In the genomic region with DNA sequence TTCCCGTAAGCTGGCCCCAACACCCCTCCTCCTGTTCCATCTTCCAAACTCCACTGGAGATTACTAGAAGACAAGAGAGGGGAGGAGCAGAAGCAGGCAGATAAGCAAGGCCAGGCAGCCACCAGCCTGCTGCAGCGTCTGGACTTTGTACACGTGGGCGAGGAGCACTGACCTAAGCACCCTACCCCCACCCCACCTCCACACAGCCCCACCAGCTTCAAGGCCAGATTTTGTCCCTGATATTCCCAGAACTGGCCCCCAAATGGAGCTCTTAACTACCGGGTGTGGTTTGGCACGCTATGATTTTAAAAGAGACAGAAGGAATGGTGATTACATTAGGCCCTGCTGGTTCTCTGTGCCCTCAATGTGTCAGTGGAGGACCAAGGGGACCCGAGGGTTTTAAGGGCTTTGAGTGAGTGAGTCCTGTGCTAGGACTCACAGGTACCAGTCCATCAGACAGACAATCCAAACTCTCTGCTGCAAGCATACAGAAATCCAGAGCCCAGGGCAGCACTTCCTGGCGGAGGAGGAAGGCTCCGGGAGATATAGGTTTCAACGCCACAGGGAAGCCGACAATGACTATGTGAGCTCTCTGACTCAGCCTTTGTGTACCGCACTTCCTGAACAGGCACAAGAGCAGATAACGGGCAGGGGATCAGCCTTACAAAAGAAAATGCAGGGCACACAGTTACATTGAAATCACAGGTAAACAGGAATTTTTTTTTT, we compare ENCODE assay signal across 10 mouse cellular contexts.
DNase-seq lines count a peak whose midpoint lies in the region; ATAC-seq and TF ChIP-seq lines count a peak whose summit lies in the region.
"Had no signal": no experiment of that assay in that cellular context is flagged by ENCODE, and none has a peak within 500 bp of the region (broad histone marks: within the 10 kb centered on the region; RNA-seq: fewer than 3 reads in every experiment).

No protein-coding gene starts in this region.

- TF ChIP-seq CTCF in midbrain, postnatal 0 days (IDR thresholded peaks at IDR 0.05) = no peak

- 0 out of 2 replicates have a peak, but pooled peaks cover 9% of the 10 kb centered on the region for H3K4me1 ChIP-seq in forebrain, embryonic 10.5 days
- H3K4me1 ChIP-seq in forebrain, embryonic 14.5 days (ENCODE audit: control insufficient read depth, insufficient read depth, low read length) = no peaks in the 10 kb centered on the region
- H3K4me1 ChIP-seq in embryonic facial prominence, embryonic 14.5 days (ENCODE audit: control insufficient read depth, insufficient read depth, low read length) = peaks cover 9% of the 10 kb centered on the region; the same call in 1 of the 2 replicates
- peaks cover 6% of the 10 kb centered on the region for H3K4me1 ChIP-seq in liver, embryonic 11.5 days (replicated peaks; ENCODE audit: control insufficient read depth, insufficient read depth, low read length)
- no peaks in the 10 kb centered on the region for H3K4me1 ChIP-seq in midbrain, postnatal 0 days (ENCODE audit: insufficient read depth, low read length)

- no peak for DNase-seq in forebrain, embryonic 10.5 days (ENCODE audit: extremely low spot score, low spot score)
- DNase-seq in forebrain, embryonic 14.5 days (ENCODE audit: low spot score) = no peak
- DNase-seq in 416B (ENCODE audit: low read depth) = peak; percentile 96
- no peak for DNase-seq in embryonic facial prominence, embryonic 14.5 days (ENCODE audit: low spot score)
- DNase-seq in liver, embryonic 11.5 days (ENCODE audit: low spot score) = peak; percentile 53
- no peak for DNase-seq in midbrain, postnatal 0 days (ENCODE audit: low spot score)
- no peak for DNase-seq in cerebellum, adult 11 months
- no peak for DNase-seq in urinary bladder, adult 2 months (ENCODE audit: low spot score)
- DNase-seq: gastrocnemius, postnatal 36 days had no signal

- peaks cover 6% of the 10 kb centered on the region; the same call in 1 of the 2 replicates for H3K27me3 ChIP-seq in forebrain, embryonic 10.5 days (ENCODE audit: poor library complexity, severe bottlenecking)
- H3K27me3 ChIP-seq in forebrain, embryonic 14.5 days (replicated peaks; ENCODE audit: control insufficient read depth, insufficient read depth, low read length) = no peaks in the 10 kb centered on the region
- no peaks in the 10 kb centered on the region for H3K27me3 ChIP-seq in embryonic facial prominence, embryonic 14.5 days (replicated peaks; ENCODE audit: control insufficient read depth, insufficient read depth, low read length)
- H3K27me3 ChIP-seq in liver, embryonic 11.5 days (replicated peaks; ENCODE audit: control insufficient read depth, insufficient read depth, low read length) = no peaks in the 10 kb centered on the region
- no peaks in the 10 kb centered on the region for H3K27me3 ChIP-seq in midbrain, postnatal 0 days (ENCODE audit: insufficient read depth, low read length)

- ATAC-seq in forebrain, embryonic 14.5 days = no peak
- no peak for ATAC-seq in embryonic facial prominence, embryonic 14.5 days (ENCODE audit: low read depth)
- ATAC-seq in liver, embryonic 11.5 days (replicated peaks; ENCODE audit: low FRiP score) = peak; percentile 67
- ATAC-seq in midbrain, postnatal 0 days (ENCODE audit: low FRiP score) = no peak

- no peak overlapping the region for H3K4me3 ChIP-seq in forebrain, embryonic 10.5 days
- H3K4me3 ChIP-seq in forebrain, embryonic 14.5 days (ENCODE audit: low read depth, low read length) = no peak overlapping the region
- H3K4me3 ChIP-seq in embryonic facial prominence, embryonic 14.5 days (ENCODE audit: low read depth, low read length) = no peak overlapping the region
- no peak overlapping the region for H3K4me3 ChIP-seq in liver, embryonic 11.5 days (ENCODE audit: low read depth, low read length)
- H3K4me3 ChIP-seq in midbrain, postnatal 0 days (ENCODE audit: low read depth, low read length) = no peak overlapping the region
- H3K4me3 ChIP-seq: embryonic facial prominence, embryonic 13.5 days had no signal

- H3K9ac ChIP-seq in forebrain, embryonic 14.5 days (ENCODE audit: low read length) = no peak overlapping the region
- H3K9ac ChIP-seq in embryonic facial prominence, embryonic 14.5 days (ENCODE audit: low read depth, low read length) = no peak overlapping the region; the same call in 1 of the 2 replicates
- 0 out of 2 replicates have a peak overlapping the region, but pooled peaks have one; percentile 35 for H3K9ac ChIP-seq in liver, embryonic 11.5 days (ENCODE audit: low read depth, low read length)
- H3K9ac ChIP-seq in midbrain, postnatal 0 days (replicated peaks; ENCODE audit: low read length, poor library complexity, severe bottlenecking) = no peak overlapping the region
- H3K9ac ChIP-seq: embryonic facial prominence, embryonic 13.5 days had no signal

- 76% methylated on average over 13 of the region's 13 CpGs for whole genome bisulfite sequencing in forebrain, embryonic 10.5 days
- WGBS in forebrain, embryonic 14.5 days = 69% methylated on average over 13 of the region's 13 CpGs
- WGBS in embryonic facial prominence, embryonic 14.5 days = 63% methylated on average over 13 of the region's 13 CpGs
- 12% methylated on average over 13 of the region's 13 CpGs for WGBS in liver, embryonic 11.5 days
- WGBS in midbrain, postnatal 0 days = 70% methylated on average over 13 of the region's 13 CpGs

- H3K36me3 ChIP-seq in forebrain, embryonic 10.5 days (replicated peaks) = no peaks in the 10 kb centered on the region
- no peaks in the 10 kb centered on the region for H3K36me3 ChIP-seq in forebrain, embryonic 14.5 days (ENCODE audit: control insufficient read depth, insufficient read depth, low read length)
- H3K36me3 ChIP-seq in embryonic facial prominence, embryonic 14.5 days (ENCODE audit: control insufficient read depth, insufficient read depth, low read length) = no peaks in the 10 kb centered on the region
- no peaks in the 10 kb centered on the region for H3K36me3 ChIP-seq in liver, embryonic 11.5 days (ENCODE audit: control insufficient read depth, insufficient read depth, low read length)
- no peaks in the 10 kb centered on the region for H3K36me3 ChIP-seq in midbrain, postnatal 0 days (ENCODE audit: insufficient read depth, low read length)
- H3K36me3 ChIP-seq: embryonic facial prominence, embryonic 13.5 days had no signal

- H3K9me3 ChIP-seq in forebrain, embryonic 10.5 days = 0 out of 2 replicates have a peak, but pooled peaks cover 3% of the 10 kb centered on the region
- H3K9me3 ChIP-seq in forebrain, embryonic 14.5 days (replicated peaks; ENCODE audit: control insufficient read depth, low read length) = no peaks in the 10 kb centered on the region
- H3K9me3 ChIP-seq in embryonic facial prominence, embryonic 14.5 days (ENCODE audit: control insufficient read depth, low read length) = no peaks in the 10 kb centered on the region
- H3K9me3 ChIP-seq in liver, embryonic 11.5 days (ENCODE audit: control insufficient read depth, low read length) = no peaks in the 10 kb centered on the region
- H3K9me3 ChIP-seq in midbrain, postnatal 0 days (ENCODE audit: low read length) = no peaks in the 10 kb centered on the region
- H3K9me3 ChIP-seq: embryonic facial prominence, embryonic 13.5 days had no signal

- no peak overlapping the region for H3K4me2 ChIP-seq in forebrain, embryonic 14.5 days (ENCODE audit: low read length)
- H3K4me2 ChIP-seq in embryonic facial prominence, embryonic 14.5 days (ENCODE audit: low read depth, low read length) = no peak overlapping the region
- H3K4me2 ChIP-seq in liver, embryonic 11.5 days = peak overlapping the region; percentile 41
- no peak overlapping the region for H3K4me2 ChIP-seq in midbrain, postnatal 0 days (ENCODE audit: low read depth, low read length, poor library complexity, severe bottlenecking)
- H3K4me2 ChIP-seq: embryonic facial prominence, embryonic 13.5 days had no signal

- peak overlapping the region; percentile 48; the same call in 1 of the 2 replicates for H3K27ac ChIP-seq in forebrain, embryonic 10.5 days
- no peak overlapping the region for H3K27ac ChIP-seq in forebrain, embryonic 14.5 days (ENCODE audit: low read depth, low read length)
- H3K27ac ChIP-seq in embryonic facial prominence, embryonic 14.5 days (replicated peaks; ENCODE audit: low read depth, low read length) = 0 out of 2 replicates have a peak overlapping the region, but pooled peaks have one; percentile 15
- H3K27ac ChIP-seq in liver, embryonic 11.5 days (ENCODE audit: low read depth, low read length) = peak overlapping the region; percentile 76
- no peak overlapping the region for H3K27ac ChIP-seq in midbrain, postnatal 0 days (ENCODE audit: low read depth, low read length)
- H3K27ac ChIP-seq: embryonic facial prominence, embryonic 13.5 days had no signal

Comparison
In these comparisons a context has a peak if more than half of its experiments do, and no peak if none do; other contexts are left out.
1. H3K27ac ChIP-seq: peak in forebrain, embryonic 10.5 days (single experiment), embryonic facial prominence, embryonic 14.5 days (single experiment) and liver, embryonic 11.5 days (single experiment); none in forebrain, embryonic 14.5 days (single experiment) and midbrain, postnatal 0 days (single experiment).
2. DNase-seq: peak in 416B (single experiment) and liver, embryonic 11.5 days (single experiment); none in forebrain, embryonic 10.5 days (single experiment), forebrain, embryonic 14.5 days (single experiment), embryonic facial prominence, embryonic 14.5 days (single experiment), midbrain, postnatal 0 days (single experiment), cerebellum, adult 11 months (single experiment) and urinary bladder, adult 2 months (single experiment).